8 mouse cellular contexts compared by ENCODE assay signal in the genomic region with DNA sequence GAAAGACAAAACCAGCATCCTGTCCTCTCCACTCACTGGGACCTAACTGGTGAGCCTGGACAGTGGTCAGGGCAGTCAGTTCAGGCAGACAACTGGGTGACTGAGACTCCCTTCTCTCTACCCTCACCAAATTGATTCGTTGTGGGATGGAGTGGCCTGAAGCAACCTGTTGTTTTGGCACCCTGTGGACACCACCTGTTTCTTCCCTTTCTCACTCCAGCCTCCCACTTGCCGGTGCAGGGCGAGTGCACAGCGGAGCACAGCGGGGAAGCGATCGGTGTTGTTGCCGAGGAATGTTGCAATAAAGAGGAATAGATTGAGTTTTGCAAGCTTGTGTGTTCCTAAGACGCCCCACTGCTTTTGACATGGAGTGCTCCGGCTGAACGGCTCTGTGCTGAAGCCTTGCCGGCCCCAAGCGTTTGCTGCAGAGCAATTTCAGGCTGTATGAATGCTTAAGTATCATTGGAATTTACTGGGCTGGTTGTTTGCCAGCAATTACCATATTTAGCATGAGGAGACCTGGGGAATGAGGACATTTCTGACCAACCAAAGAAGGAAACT. TPM values are rescaled to one million over a fixed set of nuclear protein-coding genes. Genes with fewer than 3 reads are reported as not detected.
DNase-seq lines count a peak whose midpoint lies in the region; ATAC-seq lines count a peak whose summit lies in the region.

No protein-coding gene starts in this region.

- WGBS in forebrain, embryonic 11.5 days, result under 1% methylated on average over 13 of the region's 13 CpGs
- WGBS in limb, embryonic 12.5 days, result 2% methylated on average over 13 of the region's 13 CpGs
- WGBS in midbrain, embryonic 12.5 days, result under 1% methylated on average over 13 of the region's 13 CpGs

- peaks cover 26% of the 10 kb centered on the region for H3K4me1 ChIP-seq in forebrain, embryonic 11.5 days (replicated peaks; ENCODE audit: control insufficient read depth, insufficient read depth, low read length)
- H3K4me1 ChIP-seq in limb, embryonic 12.5 days (replicated peaks), result peaks cover 72% of the 10 kb centered on the region
- peaks cover 62% of the 10 kb centered on the region for H3K4me1 ChIP-seq in midbrain, embryonic 12.5 days

- DNase-seq in 416B (ENCODE audit: low read depth), result peak; percentile 51
- peak; percentile 38 to 54 for DNase-seq in adrenal gland, postnatal 36 days
- peak; percentile 71 for DNase-seq in forebrain, embryonic 11.5 days (ENCODE audit: low spot score)
- DNase-seq in heart, postnatal 4 days, result peak; percentile 73
- no peak for DNase-seq in spleen, postnatal 36 days (ENCODE audit: low spot score in 2 of 2)
- DNase-seq in frontal cortex, postnatal 25 days (ENCODE audit: low spot score in 2 of 2), result no peak

- ATAC-seq in forebrain, embryonic 11.5 days (replicated peaks; ENCODE audit: low FRiP score), result peak; percentile 70
- ATAC-seq in limb, embryonic 12.5 days (ENCODE audit: insufficient number of reproducible peaks, insufficient read depth, low FRiP score, low TSS enrichment, low read depth), result peak; percentile 72
- ATAC-seq in midbrain, embryonic 12.5 days (ENCODE audit: low FRiP score, low read depth), result peak; percentile 62

- H3K9me3 ChIP-seq in forebrain, embryonic 11.5 days (ENCODE audit: control insufficient read depth, low read length), result no peaks in the 10 kb centered on the region
- no peaks in the 10 kb centered on the region for H3K9me3 ChIP-seq in limb, embryonic 12.5 days
- H3K9me3 ChIP-seq in midbrain, embryonic 12.5 days, result no peaks in the 10 kb centered on the region

- H3K36me3 ChIP-seq in forebrain, embryonic 11.5 days (ENCODE audit: control insufficient read depth, insufficient read depth, low read length), result no peaks in the 10 kb centered on the region
- 0 out of 2 replicates have a peak, but pooled peaks cover 4% of the 10 kb centered on the region for H3K36me3 ChIP-seq in limb, embryonic 12.5 days
- no peaks in the 10 kb centered on the region for H3K36me3 ChIP-seq in midbrain, embryonic 12.5 days

- H3K27ac ChIP-seq in forebrain, embryonic 11.5 days (ENCODE audit: low read depth, low read length), result peak overlapping the region; percentile 69; the same call in 1 of the 2 replicates
- H3K27ac ChIP-seq in limb, embryonic 12.5 days, result peak overlapping the region; percentile 83
- H3K27ac ChIP-seq in midbrain, embryonic 12.5 days (replicated peaks), result peak overlapping the region; percentile 39

- H3K27me3 ChIP-seq in forebrain, embryonic 11.5 days (ENCODE audit: control insufficient read depth, insufficient read depth, low read length), result no peaks in the 10 kb centered on the region
- no peaks in the 10 kb centered on the region for H3K27me3 ChIP-seq in limb, embryonic 12.5 days
- H3K27me3 ChIP-seq in midbrain, embryonic 12.5 days, result 0 out of 2 replicates have a peak, but pooled peaks cover 24% of the 10 kb centered on the region

- no peak overlapping the region; the same call in 1 of the 2 replicates for H3K4me3 ChIP-seq in forebrain, embryonic 11.5 days (ENCODE audit: low read depth, low read length)
- peak overlapping the region; percentile 11; the same call in 1 of the 2 replicates for H3K4me3 ChIP-seq in limb, embryonic 12.5 days (replicated peaks)
- H3K4me3 ChIP-seq in midbrain, embryonic 12.5 days, result no peak overlapping the region

- peak overlapping the region; percentile 29; the same call in 1 of the 2 replicates for H3K4me2 ChIP-seq in forebrain, embryonic 11.5 days (ENCODE audit: low read depth, low read length, severe bottlenecking)
- H3K4me2 ChIP-seq in limb, embryonic 12.5 days, result peak overlapping the region; percentile 48
- H3K4me2 ChIP-seq in midbrain, embryonic 12.5 days (replicated peaks), result peak overlapping the region; percentile 31

- peak overlapping the region; percentile 33; the same call in 1 of the 2 replicates for H3K9ac ChIP-seq in forebrain, embryonic 11.5 days (ENCODE audit: low read length)
- H3K9ac ChIP-seq in limb, embryonic 12.5 days (replicated peaks), result no peak overlapping the region
- peak overlapping the region; percentile 28; the same call in 1 of the 2 replicates for H3K9ac ChIP-seq in midbrain, embryonic 12.5 days (replicated peaks)

RNA-seq across cellular contexts. Expression of gene Notch2, which starts 11.0 kb away (rescaled TPM):
- 10 to 100 TPM; 66.1 to 76.2 TPM for total RNA-seq in adrenal gland, postnatal 36 days (2021)
- polyA plus RNA-seq in forebrain, embryonic 11.5 days (2014; fragmentation: Nextera tagmentation; extraction: Ambion mirVana), result 27.6 TPM in 2 replicates
- total RNA-seq in heart, postnatal 4 days (2021), result 10 to 100 TPM; 38.5 to 40.1 TPM
- polyA plus RNA-seq in limb, embryonic 12.5 days (2016; fragmentation: Nextera tagmentation; extraction: Ambion mirVana), result 35.7 and 41.6 TPM in 2 replicates
- 20.3 and 20.7 TPM in 2 replicates for polyA plus RNA-seq in midbrain, embryonic 12.5 days (2016; fragmentation: Nextera tagmentation; extraction: Ambion mirVana)

Comparison
In these comparisons a context has a peak if more than half of its experiments do, and no peak if none do; other contexts are left out.
1. DNase-seq: peak in 416B (single experiment), adrenal gland, postnatal 36 days (2 of 2), forebrain, embryonic 11.5 days (single experiment) and heart, postnatal 4 days (single experiment); none in spleen, postnatal 36 days (0 of 2) and frontal cortex, postnatal 25 days (0 of 2).
2. Peak in every context shown above with its lines, with median percentiles within 50 percentile points of each other: ATAC-seq, H3K27ac ChIP-seq and H3K4me2 ChIP-seq.